Mouse (Mus musculus) ES-Bruce4 (cell line): Measurements from ENCODE around the gene Vps52.

Source experiments
- CTCF ChIP-seq: IDR thresholded peaks from one replicate; pipeline ENCODE4 v1.8.1; 2011; ENCODE audit warnings: low read depth, low read length
- EP300 ChIP-seq: IDR thresholded peaks from 2 replicates; pipeline ENCODE4 v1.6.1; 2011; ENCODE audit warnings: low read depth, low read length; ENCODE audit not compliant: insufficient read depth
- POLR2A ChIP-seq: IDR thresholded peaks from one replicate; pipeline ENCODE4 v1.8.1; 2011; ENCODE audit warnings: low read length; ENCODE audit not compliant: insufficient read depth

GRCm38 (mm10) chr17:33926207-33926932, 29.2 kb upstream of the Vps52 start:
- TF ChIP-seq CTCF (peak; percentile 73), POLR2A (no peak), EP300 (no peak)
